Mouse (Mus musculus): ENCODE measurements around the gene Ina. TPM values are rescaled to one million over a fixed set of nuclear protein-coding genes. Genes with fewer than 3 reads are reported as not detected.

Ina gene
- polyA plus RNA-seq, 1 experiment from 2014 or later: not detected

DNA sequence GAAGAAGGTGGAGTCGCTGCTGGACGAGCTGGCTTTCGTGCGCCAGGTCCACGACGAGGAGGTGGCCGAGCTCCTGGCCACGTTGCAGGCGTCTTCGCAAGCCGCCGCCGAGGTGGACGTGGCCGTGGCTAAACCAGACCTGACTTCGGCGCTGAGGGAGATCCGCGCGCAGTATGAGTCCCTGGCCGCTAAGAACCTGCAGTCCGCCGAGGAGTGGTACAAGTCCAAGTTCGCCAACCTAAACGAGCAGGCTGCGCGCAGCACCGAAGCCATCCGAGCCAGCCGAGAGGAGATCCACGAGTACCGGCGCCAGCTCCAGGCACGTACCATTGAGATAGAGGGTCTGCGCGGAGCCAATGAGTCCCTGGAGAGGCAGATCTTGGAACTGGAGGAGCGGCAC is 898 bp downstream of the Ina start:
- H3K27ac ChIP-seq (ENCODE audit: low read depth): no peak overlapping the region
- WGBS (ENCODE audit: insufficient replicate concordance): 4% methylated on average over 37 of the region's 37 CpGs
- H3K4me1 ChIP-seq (ENCODE audit: insufficient read depth): peaks cover 16% of the 10 kb centered on the region
- no peaks in the 10 kb centered on the region for H3K9me3 ChIP-seq (ENCODE audit: low read length)
- H3K4me2 ChIP-seq (ENCODE audit: low read depth, low read length): peak overlapping the region; percentile 66
- H3K36me3 ChIP-seq (replicated peaks; ENCODE audit: insufficient read depth, low read length): no peaks in the 10 kb centered on the region
- no peak for ATAC-seq
- peaks cover 69% of the 10 kb centered on the region for H3K27me3 ChIP-seq (ENCODE audit: insufficient read depth, low read length)
- no peak for DNase-seq
- TF ChIP-seq EP300 (IDR thresholded peaks at IDR 0.05; ENCODE audit: low read depth) (no peak), CTCF (IDR thresholded peaks at IDR 0.05; ENCODE audit: low read depth) (no peak)
- peak overlapping the region; percentile 40 for H3K4me3 ChIP-seq (ENCODE audit: low read depth, low read length)
- H3K9ac ChIP-seq (replicated peaks): no peak overlapping the region

GRCm38 (mm10) chr19:47015965-47016364 is 1.5 kb downstream of the Ina start:
- TF ChIP-seq CTCF (IDR thresholded peaks at IDR 0.05; ENCODE audit: low read depth): no peak
- no peak for TF ChIP-seq EP300 (IDR thresholded peaks at IDR 0.05; ENCODE audit: low read depth)
- DNase-seq (no peak), ATAC-seq (no peak)
- Histone ChIP-seq H3K4me1 (ENCODE audit: insufficient read depth) (peaks cover 16% of the 10 kb centered on the region), H3K27ac (ENCODE audit: low read depth) (no peak overlapping the region), H3K9ac (replicated peaks) (no peak overlapping the region), H3K36me3 (replicated peaks; ENCODE audit: insufficient read depth, low read length) (no peaks in the 10 kb centered on the region), H3K4me2 (ENCODE audit: low read depth, low read length) (no peak overlapping the region), H3K9me3 (ENCODE audit: low read length) (no peaks in the 10 kb centered on the region), H3K27me3 (ENCODE audit: insufficient read depth, low read length) (peaks cover 69% of the 10 kb centered on the region), H3K4me3 (ENCODE audit: low read depth, low read length) (no peak overlapping the region)
- 6% methylated on average over 9 of the region's 9 CpGs for WGBS (ENCODE audit: insufficient replicate concordance)

- peaks cover 16% of the 10 kb centered on the region for H3K4me1 ChIP-seq (ENCODE audit: insufficient read depth)
- peaks cover 69% of the 10 kb centered on the region for H3K27me3 ChIP-seq (ENCODE audit: insufficient read depth, low read length)
- no peak overlapping the region for H3K4me3 ChIP-seq (ENCODE audit: low read depth, low read length)
- no peaks in the 10 kb centered on the region for H3K36me3 ChIP-seq (replicated peaks; ENCODE audit: insufficient read depth, low read length)
- no peaks in the 10 kb centered on the region for H3K9me3 ChIP-seq (ENCODE audit: low read length)
- ATAC-seq: no peak
- no peak overlapping the region for H3K27ac ChIP-seq (ENCODE audit: low read depth)
- no peak for TF ChIP-seq EP300 (IDR thresholded peaks at IDR 0.05; ENCODE audit: low read depth)
- no peak for TF ChIP-seq CTCF (IDR thresholded peaks at IDR 0.05; ENCODE audit: low read depth)
- DNase-seq: peak; percentile 83
- 2% methylated on average over 15 of the region's 15 CpGs for WGBS (ENCODE audit: insufficient replicate concordance)
- H3K9ac ChIP-seq (replicated peaks): no peak overlapping the region
- no peak overlapping the region for H3K4me2 ChIP-seq (ENCODE audit: low read depth, low read length)
Measured at GRCm38 (mm10) chr19:47016487-47016886, 2.0 kb downstream of the Ina start.

DNA sequence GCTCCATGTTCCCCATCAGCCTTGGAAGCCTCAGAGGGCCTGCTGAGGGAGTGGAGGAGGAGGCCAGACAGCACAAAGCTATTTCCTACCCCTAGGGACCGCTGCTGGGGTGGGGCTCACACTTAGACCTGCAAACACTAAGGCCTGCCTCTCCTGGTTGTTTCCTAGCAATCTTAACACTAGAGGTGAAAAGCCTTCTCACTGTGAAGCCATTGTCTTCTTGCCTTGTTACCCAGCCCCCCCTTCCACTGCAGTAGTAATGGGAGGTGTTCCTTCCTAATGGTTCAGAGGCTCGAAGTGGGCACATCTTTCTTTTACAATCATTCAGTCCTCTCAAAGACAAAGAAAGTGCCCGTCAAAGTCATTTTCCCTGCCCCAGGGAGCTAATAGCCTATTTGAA is 3.3 kb downstream of the Ina start:
- no peak for DNase-seq
- Histone ChIP-seq H3K4me3 (ENCODE audit: low read depth, low read length) (no peak overlapping the region), H3K9ac (replicated peaks) (no peak overlapping the region), H3K27me3 (ENCODE audit: insufficient read depth, low read length) (peaks cover 56% of the 10 kb centered on the region), H3K4me1 (ENCODE audit: insufficient read depth) (peaks cover 16% of the 10 kb centered on the region), H3K9me3 (ENCODE audit: low read length) (no peaks in the 10 kb centered on the region), H3K36me3 (replicated peaks; ENCODE audit: insufficient read depth, low read length) (no peaks in the 10 kb centered on the region), H3K4me2 (ENCODE audit: low read depth, low read length) (no peak overlapping the region), H3K27ac (ENCODE audit: low read depth) (no peak overlapping the region)
- 6% methylated on average over 3 of the region's 3 CpGs for WGBS (ENCODE audit: insufficient replicate concordance)
- TF ChIP-seq CTCF (IDR thresholded peaks at IDR 0.05; ENCODE audit: low read depth) (no peak), EP300 (IDR thresholded peaks at IDR 0.05; ENCODE audit: low read depth) (no peak)
- ATAC-seq: no peak

GRCm38 (mm10) chr19:47018330-47018729 is 3.8 kb downstream of the Ina start:
- DNase-seq: no peak
- no peak for ATAC-seq
- Histone ChIP-seq H3K9ac (replicated peaks) (no peak overlapping the region), H3K4me2 (ENCODE audit: low read depth, low read length) (no peak overlapping the region), H3K27me3 (ENCODE audit: insufficient read depth, low read length) (peaks cover 51% of the 10 kb centered on the region), H3K27ac (ENCODE audit: low read depth) (no peak overlapping the region), H3K4me3 (ENCODE audit: low read depth, low read length) (no peak overlapping the region), H3K36me3 (replicated peaks; ENCODE audit: insufficient read depth, low read length) (no peaks in the 10 kb centered on the region), H3K4me1 (ENCODE audit: insufficient read depth) (peaks cover 16% of the 10 kb centered on the region), H3K9me3 (ENCODE audit: low read length) (no peaks in the 10 kb centered on the region)
- WGBS (ENCODE audit: insufficient replicate concordance): 36% methylated on average over 2 of the region's 2 CpGs
- TF ChIP-seq CTCF (IDR thresholded peaks at IDR 0.05; ENCODE audit: low read depth) (no peak), EP300 (IDR thresholded peaks at IDR 0.05; ENCODE audit: low read depth) (no peak)

DNA sequence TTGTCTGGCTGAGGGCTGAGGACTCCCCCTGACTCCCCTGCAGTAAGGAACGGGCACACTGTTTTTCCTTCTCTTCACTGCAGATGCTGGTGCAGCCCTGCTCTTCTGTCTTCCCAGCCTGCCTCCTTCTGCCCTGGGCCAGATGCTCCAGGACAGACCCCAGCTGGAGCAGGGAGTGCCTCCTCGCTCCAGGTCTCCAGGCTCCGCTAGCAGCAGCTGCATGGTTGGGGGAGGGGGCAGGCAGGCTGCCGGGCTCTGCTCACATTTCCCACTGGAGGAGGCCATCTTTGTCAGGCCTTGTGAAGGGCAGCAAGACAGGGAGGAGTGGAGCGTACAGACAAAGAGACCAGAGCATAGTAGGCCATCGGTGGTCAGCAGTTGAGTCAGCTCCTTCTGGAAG is 4.8 kb downstream of the Ina start:
- H3K27ac ChIP-seq (ENCODE audit: low read depth): no peak overlapping the region
- DNase-seq (no peak), ATAC-seq (no peak)
- no peak overlapping the region for H3K4me2 ChIP-seq (ENCODE audit: low read depth, low read length)
- H3K4me3 ChIP-seq (ENCODE audit: low read depth, low read length): no peak overlapping the region
- no peaks in the 10 kb centered on the region for H3K9me3 ChIP-seq (ENCODE audit: low read length)
- H3K36me3 ChIP-seq (replicated peaks; ENCODE audit: insufficient read depth, low read length): no peaks in the 10 kb centered on the region
- no peak for TF ChIP-seq EP300 (IDR thresholded peaks at IDR 0.05; ENCODE audit: low read depth)
- TF ChIP-seq CTCF (IDR thresholded peaks at IDR 0.05; ENCODE audit: low read depth): no peak
- 36% methylated on average over 6 of the region's 6 CpGs for WGBS (ENCODE audit: insufficient replicate concordance)
- peaks cover 43% of the 10 kb centered on the region for H3K27me3 ChIP-seq (ENCODE audit: insufficient read depth, low read length)
- H3K4me1 ChIP-seq (ENCODE audit: insufficient read depth): peaks cover 13% of the 10 kb centered on the region
- H3K9ac ChIP-seq (replicated peaks): no peak overlapping the region

GRCm38 (mm10) chr19:47022709-47023108 is 8.2 kb downstream of the Ina start:
- H3K27ac ChIP-seq (ENCODE audit: low read depth): no peak overlapping the region
- 67% methylated on average over 4 of the region's 4 CpGs for WGBS (ENCODE audit: insufficient replicate concordance)
- no peak overlapping the region for H3K9ac ChIP-seq (replicated peaks)
- no peaks in the 10 kb centered on the region for H3K4me1 ChIP-seq (ENCODE audit: insufficient read depth)
- DNase-seq: no peak
- no peak overlapping the region for H3K4me3 ChIP-seq (ENCODE audit: low read depth, low read length)
- no peaks in the 10 kb centered on the region for H3K36me3 ChIP-seq (replicated peaks; ENCODE audit: insufficient read depth, low read length)
- H3K4me2 ChIP-seq (ENCODE audit: low read depth, low read length): no peak overlapping the region
- no peak for ATAC-seq
- H3K27me3 ChIP-seq (ENCODE audit: insufficient read depth, low read length): peaks cover 14% of the 10 kb centered on the region
- TF ChIP-seq EP300 (IDR thresholded peaks at IDR 0.05; ENCODE audit: low read depth): no peak
- TF ChIP-seq CTCF (IDR thresholded peaks at IDR 0.05; ENCODE audit: low read depth): no peak
- no peaks in the 10 kb centered on the region for H3K9me3 ChIP-seq (ENCODE audit: low read length)

All from liver, postnatal 0 days (tissue).